Mouse (Mus musculus) urinary bladder, postnatal 14 days (tissue): ENCODE data around the gene Spdye4a.
"Not testable (repeated sequence)": the region's sequence is repeated elsewhere in the genome, so short reads cannot be mapped to it uniquely, and the experiment has no call there.

Experiments used
- DNase-seq: peaks from one replicate; pipeline ENCODE4 v3.0.0; 2021; ENCODE audit warnings: low spot score

The Spdye4a gene

GRCm38 (mm10) chr5:143235028-143235693 lies 8.5 kb upstream of the Spdye4a start, which contains the start of gene Zfp12:
TSS of gene Zfp12 (plus strand) at chr5:143235163.
- DNase-seq: peak; percentile 93

GRCm38 (mm10) chr5:143222287-143222686 lies 4.4 kb downstream of the Spdye4a start:
- DNase-seq: no peak

DNA sequence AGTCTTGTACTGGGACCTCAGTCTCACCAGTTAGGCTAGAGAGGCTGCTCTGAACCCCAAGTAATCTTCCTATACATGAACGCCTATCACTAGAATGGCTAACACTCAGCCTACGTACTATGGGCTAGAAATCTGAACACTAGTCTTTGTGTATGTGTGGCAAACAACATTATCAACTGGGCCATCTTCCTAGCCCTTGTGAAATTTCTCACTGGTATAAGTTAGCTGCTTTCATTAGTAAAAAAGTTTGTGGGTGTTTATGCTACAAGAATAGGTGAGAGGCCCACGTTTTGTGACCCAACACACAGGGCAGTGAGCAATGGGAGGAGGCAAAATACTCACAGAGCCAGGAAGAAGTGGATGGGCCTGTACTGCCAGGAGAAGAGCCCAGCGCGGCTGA lies 5.7 kb downstream of the Spdye4a start:
- no peak for DNase-seq

DNA sequence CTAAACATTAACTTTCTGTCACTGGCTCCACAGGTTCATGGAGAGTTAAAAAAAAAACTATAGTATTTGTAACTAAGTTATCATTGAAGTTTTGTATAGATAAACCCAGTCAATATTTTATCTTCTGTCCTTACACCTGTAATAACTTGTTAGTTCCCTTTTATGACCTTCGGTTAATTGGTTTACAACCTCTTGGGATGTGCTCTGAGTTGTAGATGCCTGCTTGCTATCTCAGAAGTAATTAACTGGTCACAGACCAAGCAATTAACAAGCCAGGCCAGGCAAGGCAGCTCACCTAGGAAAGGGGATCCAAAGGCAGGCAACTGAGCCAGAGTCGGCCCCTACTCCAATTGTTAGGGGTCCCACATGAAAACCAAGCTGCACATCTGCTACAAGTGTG lies 12.9 kb downstream of the Spdye4a start:
- no peak for DNase-seq

GRCm38 (mm10) chr5:143205015-143205414 lies 21.7 kb downstream of the Spdye4a start:
- DNase-seq: no peak

GRCm38 (mm10) chr5:143196506-143196905 lies 30.2 kb downstream of the Spdye4a start:
- DNase-seq: no peak

DNA sequence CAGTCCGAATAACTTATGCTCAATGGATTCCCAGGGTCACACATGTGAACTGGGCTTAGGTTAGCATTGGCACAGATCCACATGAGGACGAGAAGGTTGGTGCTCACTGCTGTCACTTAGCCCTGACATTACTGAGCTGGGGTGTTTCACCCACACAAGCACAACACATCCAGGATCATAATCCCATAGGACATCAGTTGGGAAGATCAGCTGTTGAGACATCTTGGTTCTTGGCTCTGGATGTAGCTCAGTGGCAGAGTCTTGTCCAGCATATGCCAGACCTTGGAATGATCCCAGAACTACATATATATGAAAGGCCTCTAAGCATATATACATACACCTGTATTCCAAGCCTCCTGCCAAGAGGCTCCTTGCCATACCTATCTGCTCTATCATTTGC lies 31.5 kb downstream of the Spdye4a start:
- DNase-seq: no peak

GRCm38 (mm10) chr5:143194747-143195146 lies 31.9 kb downstream of the Spdye4a start:
- not testable (repeated sequence) for DNase-seq

DNA sequence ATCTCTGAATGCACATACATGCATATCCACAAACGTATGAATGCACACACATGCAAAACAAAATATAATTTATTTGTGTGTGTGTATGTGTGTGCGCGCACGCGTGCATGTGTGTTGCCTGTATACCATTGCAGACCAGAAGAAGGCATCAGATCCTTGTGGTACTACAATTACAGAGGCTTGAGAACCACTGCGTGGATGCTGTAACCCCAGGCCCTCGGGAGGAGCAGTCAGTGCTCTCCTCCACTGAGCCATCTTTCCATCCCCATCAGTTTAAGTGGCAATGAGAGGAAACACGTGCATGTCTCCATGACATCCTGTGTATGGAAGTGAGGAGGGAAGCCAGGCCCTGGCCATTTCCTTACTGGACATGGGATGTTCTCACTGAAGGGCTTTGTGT lies 33.9 kb downstream of the Spdye4a start:
- DNase-seq: no peak

GRCm38 (mm10) chr5:143188014-143188413 lies 38.7 kb downstream of the Spdye4a start:
- DNase-seq: not testable (repeated sequence)

DNA sequence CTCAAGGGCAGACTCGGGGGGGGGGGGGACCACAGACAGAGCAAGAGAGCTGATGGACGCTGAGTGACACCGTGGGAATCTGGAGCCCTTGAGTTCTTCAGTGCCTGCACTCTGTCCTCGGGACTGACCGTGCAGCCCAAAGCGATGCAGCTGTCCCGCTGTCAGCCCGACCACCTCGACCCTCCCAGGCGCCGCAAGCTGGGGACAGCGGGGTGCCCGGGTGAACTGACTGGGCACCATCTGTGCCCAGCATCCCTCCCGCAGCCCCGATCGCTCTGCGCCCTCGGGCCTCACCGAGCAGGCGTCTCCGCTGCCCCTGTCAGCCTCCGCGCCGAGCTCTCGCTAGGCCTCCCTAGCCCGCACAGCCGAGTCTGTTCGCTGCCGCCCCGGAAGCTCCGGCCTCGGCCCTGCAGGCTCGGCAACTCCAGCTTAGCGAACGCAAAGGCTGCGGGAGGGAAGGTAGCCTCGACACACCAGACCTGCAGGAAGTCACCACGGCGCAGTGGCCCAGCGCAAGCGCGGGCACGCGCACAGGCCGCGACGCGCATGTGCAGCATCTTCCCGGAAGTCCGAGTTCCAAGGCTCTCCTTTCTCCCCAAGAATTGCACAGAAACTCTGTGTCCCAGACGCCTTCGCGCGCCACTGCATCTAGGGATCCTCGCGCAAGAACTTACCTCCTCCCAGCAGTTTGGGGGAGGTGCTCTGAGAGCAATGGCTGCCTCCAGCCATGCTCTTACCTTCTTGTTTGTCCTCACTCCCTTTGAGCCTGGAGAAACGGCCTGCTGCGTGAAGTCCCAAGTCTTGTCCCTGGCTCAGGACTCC lies 46.2 kb downstream of the Spdye4a start, which contains the start of the genes Rbak and Spdye4b:
Gene Rbak, minus strand, starts transcription at position 521 of the 822 bp plus-strand sequence.
Gene Spdye4b, plus strand, starts transcription at position 763 of the 822 bp plus-strand sequence.
- peak; percentile 93 for DNase-seq

- no peak for DNase-seq
Observed at GRCm38 (mm10) chr5:143179179-143179578, 47.5 kb downstream of the Spdye4a start.

GRCm38 (mm10) chr5:143177541-143178200 lies 49.0 kb downstream of the Spdye4a start:
- no peak for DNase-seq

- no peak for DNase-seq
Observed at GRCm38 (mm10) chr5:143175970-143176369, 50.7 kb downstream of the Spdye4a start.
